Mouse (Mus musculus): ENCODE data around the gene Etnk1.

- TF ChIP-seq POLR2A (IDR thresholded peaks at IDR 0.05; ENCODE audit: borderline replicate concordance, extremely low read depth, low read depth, low read length): no peak
- TF ChIP-seq CTCF (IDR thresholded peaks at IDR 0.05; ENCODE audit: insufficient read depth, low read length): no peak
These were observed 7.2 kb downstream of the Etnk1 start for GRCm38 (mm10) chr6:143174226-143174625.
